Mouse (Mus musculus) liver, embryonic 13.5 days (tissue): Measurements from ENCODE around the gene Arid1b. TPM values are rescaled to one million over a fixed set of nuclear protein-coding genes. Genes with fewer than 3 reads are reported as not detected.

Source experiments
- ATAC-seq: fragments of 200-750 bp; cut with Nextera tagmentation; 2 replicates; pipeline ENCODE4 v1.8.0; 2017; ENCODE audit warnings: low read depth, mild to moderate bottlenecking, moderate number of reproducible peaks, moderate library complexity
- DNase-seq: peaks from one replicate; pipeline ENCODE4 v3.0.0; 2022
- H3K27ac ChIP-seq: fragments of 300-500 bp; sonication (generic); 2 replicates; pipeline ENCODE4 v1.5.1; 2015; ENCODE audit warnings: moderate library complexity, mild to moderate bottlenecking, inconsistent platforms
- H3K27me3 ChIP-seq: fragments of 300-500 bp; sonication (generic); 2 replicates; pipeline ENCODE4 v1.6.1; 2015; ENCODE audit warnings: mild to moderate bottlenecking, inconsistent platforms
- H3K36me3 ChIP-seq: fragments of 300-500 bp; sonication (generic); 2 replicates; pipeline ENCODE4 v1.6.1; 2015; ENCODE audit warnings: mild to moderate bottlenecking, inconsistent platforms
- H3K4me1 ChIP-seq: fragments of 300-500 bp; sonication (generic); replicated peaks from 2 replicates; pipeline ENCODE4 v1.6.1; 2015; ENCODE audit warnings: inconsistent platforms
- H3K4me2 ChIP-seq: fragments of 300-500 bp; sonication (generic); 2 replicates; pipeline ENCODE4 v1.6.1; 2015; ENCODE audit warnings: inconsistent platforms, mild to moderate bottlenecking, moderate library complexity
- H3K4me3 ChIP-seq: fragments of 300-500 bp; sonication (generic); replicated peaks from 2 replicates; pipeline ENCODE4 v1.5.1; 2015; ENCODE audit warnings: mild to moderate bottlenecking, inconsistent platforms
- H3K9ac ChIP-seq: fragments of 300-500 bp; sonication (generic); 2 replicates; pipeline ENCODE4 v1.6.1; 2015; ENCODE audit warnings: mild to moderate bottlenecking, inconsistent platforms
- H3K9me3 ChIP-seq: fragments of 300-500 bp; sonication (generic); replicated peaks from 2 replicates; pipeline ENCODE4 v1.6.1; 2016; ENCODE audit warnings: inconsistent platforms
- WGBS: fragments of 180-500 bp; shearing (Covaris S2); methylation state at CpG from one replicate; pipeline ENCODE4 v1.1.7; 2015; ENCODE audit not compliant: insufficient replicate concordance; 5-methylcytosine and 5-hydroxymethylcytosine counted together
- polyA plus RNA-seq: library from polyadenylated mRNA; unstranded; fragments of >200 nt; fragmentation: Nextera tagmentation; extraction: Ambion mirVana; gene quantifications from 2 replicates; pipeline ENCODE4 v1.2.1, GENCODE M21; 2015

Gene Arid1b
- polyA plus RNA-seq, 1 experiment from 2014 or later = 2.0 TPM

- Histone ChIP-seq H3K36me3 (peaks cover 49% of the 10 kb centered on the region), H3K4me2 (no peak overlapping the region), H3K4me3 (no peak overlapping the region), H3K27ac (no peak overlapping the region), H3K27me3 (0 out of 2 replicates have a peak, but pooled peaks cover 8% of the 10 kb centered on the region), H3K4me1 (peaks cover under 1% of the 10 kb centered on the region), H3K9me3 (no peaks in the 10 kb centered on the region), H3K9ac (no peak overlapping the region)
- ATAC-seq (no peak), DNase-seq (no peak)
- 76% methylated on average over 4 of the region's 4 CpGs for WGBS
Observed at GRCm38 (mm10) chr17:5329478-5329877, 335.3 kb downstream of the Arid1b start.

DNA sequence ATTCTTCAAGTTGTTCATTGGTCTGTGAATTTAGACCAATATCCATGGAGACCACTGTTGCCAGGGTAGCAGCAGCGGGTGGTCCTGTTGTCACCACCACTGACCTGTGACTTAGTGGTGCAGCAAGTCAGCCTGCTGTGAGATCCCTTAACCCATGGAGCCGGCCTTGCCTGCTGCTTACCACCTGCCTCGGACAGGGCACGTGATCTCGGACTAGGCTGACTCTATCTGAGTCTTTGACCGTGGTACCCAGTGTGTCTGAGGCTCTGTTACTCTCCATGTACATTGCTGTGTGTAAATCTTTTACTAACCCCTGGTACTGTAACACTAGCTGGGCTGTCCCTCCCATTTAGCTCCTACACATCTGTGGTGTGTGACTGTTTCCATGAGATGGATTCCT lies 335.9 kb downstream of the Arid1b start:
- ATAC-seq (no peak), DNase-seq (no peak)
- no peak overlapping the region for H3K4me2 ChIP-seq
- H3K36me3 ChIP-seq = peaks cover 55% of the 10 kb centered on the region
- no peaks in the 10 kb centered on the region for H3K4me1 ChIP-seq
- 0 out of 2 replicates have a peak, but pooled peaks cover 8% of the 10 kb centered on the region for H3K27me3 ChIP-seq
- WGBS = 80% methylated on average over 6 of the region's 6 CpGs
- no peak overlapping the region for H3K9ac ChIP-seq
- H3K4me3 ChIP-seq = no peak overlapping the region
- no peak overlapping the region for H3K27ac ChIP-seq
- no peaks in the 10 kb centered on the region for H3K9me3 ChIP-seq

- DNase-seq (no peak), ATAC-seq (no peak)
- WGBS = 79% methylated on average over 7 of the region's 7 CpGs
- H3K4me1 ChIP-seq = no peaks in the 10 kb centered on the region
- H3K4me3 ChIP-seq = no peak overlapping the region
- peaks cover 60% of the 10 kb centered on the region for H3K36me3 ChIP-seq
- H3K27me3 ChIP-seq = 0 out of 2 replicates have a peak, but pooled peaks cover 8% of the 10 kb centered on the region
- H3K9ac ChIP-seq = no peak overlapping the region
- no peak overlapping the region for H3K4me2 ChIP-seq
- no peaks in the 10 kb centered on the region for H3K9me3 ChIP-seq
- no peak overlapping the region for H3K27ac ChIP-seq
Observed at GRCm38 (mm10) chr17:5330644-5331043, 336.5 kb downstream of the Arid1b start.

DNA sequence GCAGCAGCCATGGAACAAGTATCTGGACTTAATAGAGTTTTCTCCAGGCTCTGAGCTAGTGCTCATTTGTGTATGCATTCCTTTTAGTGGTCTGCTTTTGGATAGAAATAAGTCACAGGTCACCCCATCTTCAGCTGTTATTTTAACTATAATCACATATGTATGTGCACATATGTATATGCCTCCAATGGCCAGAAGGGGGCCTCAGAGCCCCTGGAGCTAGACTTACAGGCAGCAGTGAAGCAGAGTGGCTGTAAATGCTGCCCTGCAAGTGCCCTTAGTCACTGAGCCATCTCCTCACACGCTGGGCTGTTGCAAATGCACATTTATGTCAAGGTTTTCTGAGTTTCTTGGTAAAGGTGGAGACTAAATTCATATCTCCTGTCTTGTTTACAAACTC lies 337.3 kb downstream of the Arid1b start:
- no peaks in the 10 kb centered on the region for H3K4me1 ChIP-seq
- H3K27me3 ChIP-seq = 0 out of 2 replicates have a peak, but pooled peaks cover 8% of the 10 kb centered on the region
- no peak overlapping the region for H3K4me3 ChIP-seq
- ATAC-seq = no peak
- no peak for DNase-seq
- H3K9ac ChIP-seq = no peak overlapping the region
- H3K27ac ChIP-seq = no peak overlapping the region
- WGBS = 71% methylated on average over 1 of the region's 1 CpGs
- peaks cover 67% of the 10 kb centered on the region for H3K36me3 ChIP-seq
- H3K9me3 ChIP-seq = no peaks in the 10 kb centered on the region
- no peak overlapping the region for H3K4me2 ChIP-seq

DNA sequence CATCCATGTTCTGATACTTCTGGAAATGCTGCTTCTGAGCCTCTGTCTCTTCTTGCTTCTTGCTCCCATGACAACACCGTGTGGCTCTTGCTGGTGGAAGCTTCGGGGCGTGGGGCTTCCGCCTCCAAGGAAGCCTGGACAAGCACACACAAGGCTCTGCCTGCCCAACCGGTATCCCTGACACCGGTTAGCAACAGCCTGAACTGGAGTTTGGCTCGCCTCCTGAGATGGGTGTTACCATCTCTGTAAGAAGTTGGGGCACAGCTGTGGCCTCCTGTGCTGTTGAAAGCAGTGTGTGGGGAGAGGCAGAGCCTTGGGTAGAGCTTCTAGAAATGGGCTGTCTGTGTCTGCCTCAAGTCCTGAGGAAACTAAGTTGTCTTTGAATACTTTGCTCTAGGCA lies 340.4 kb downstream of the Arid1b start:
- no peak for ATAC-seq
- Histone ChIP-seq H3K36me3 (peaks cover 70% of the 10 kb centered on the region), H3K27me3 (no peaks in the 10 kb centered on the region), H3K4me1 (no peaks in the 10 kb centered on the region), H3K9me3 (no peaks in the 10 kb centered on the region), H3K27ac (no peak overlapping the region), H3K4me2 (no peak overlapping the region), H3K4me3 (no peak overlapping the region), H3K9ac (no peak overlapping the region)
- 84% methylated on average over 7 of the region's 7 CpGs for whole genome bisulfite sequencing
- no peak for DNase-seq

- no peak for DNase-seq
- no peaks in the 10 kb centered on the region for H3K27me3 ChIP-seq
- no peak overlapping the region for H3K4me2 ChIP-seq
- H3K36me3 ChIP-seq = peaks cover 32% of the 10 kb centered on the region
- H3K27ac ChIP-seq = no peak overlapping the region
- WGBS = 78% methylated on average over 1 of the region's 1 CpGs
- no peak for ATAC-seq
- no peak overlapping the region for H3K4me3 ChIP-seq
- no peak overlapping the region for H3K9ac ChIP-seq
- no peaks in the 10 kb centered on the region for H3K9me3 ChIP-seq
- H3K4me1 ChIP-seq = no peaks in the 10 kb centered on the region
Observed at GRCm38 (mm10) chr17:5344426-5344825, 350.3 kb downstream of the Arid1b start.

- no peak for ATAC-seq
- no peak overlapping the region for H3K27ac ChIP-seq
- no peak overlapping the region for H3K4me2 ChIP-seq
- H3K4me1 ChIP-seq = no peaks in the 10 kb centered on the region
- H3K36me3 ChIP-seq = peaks cover 21% of the 10 kb centered on the region
- no peaks in the 10 kb centered on the region for H3K27me3 ChIP-seq
- WGBS = 80% methylated on average over 5 of the region's 5 CpGs
- DNase-seq = no peak
- no peak overlapping the region for H3K4me3 ChIP-seq
- no peak overlapping the region for H3K9ac ChIP-seq
- no peaks in the 10 kb centered on the region for H3K9me3 ChIP-seq
Observed at GRCm38 (mm10) chr17:5345810-5346209, 351.7 kb downstream of the Arid1b start.

- WGBS = 80% methylated on average over 5 of the region's 5 CpGs
- H3K27me3 ChIP-seq = no peaks in the 10 kb centered on the region
- ATAC-seq = no peak
- H3K9ac ChIP-seq = no peak overlapping the region
- H3K4me2 ChIP-seq = no peak overlapping the region
- no peaks in the 10 kb centered on the region for H3K9me3 ChIP-seq
- H3K4me3 ChIP-seq = no peak overlapping the region
- no peak for DNase-seq
- H3K27ac ChIP-seq = no peak overlapping the region
- no peaks in the 10 kb centered on the region for H3K36me3 ChIP-seq
- H3K4me1 ChIP-seq = no peaks in the 10 kb centered on the region
Observed at GRCm38 (mm10) chr17:5352901-5353300, 358.8 kb downstream of the Arid1b start.

GRCm38 (mm10) chr17:5360759-5361158 lies 366.6 kb downstream of the Arid1b start:
- Histone ChIP-seq H3K36me3 (no peaks in the 10 kb centered on the region), H3K4me2 (no peak overlapping the region), H3K9ac (no peak overlapping the region), H3K4me1 (no peaks in the 10 kb centered on the region), H3K27ac (no peak overlapping the region), H3K27me3 (no peaks in the 10 kb centered on the region), H3K9me3 (no peaks in the 10 kb centered on the region), H3K4me3 (no peak overlapping the region)
- ATAC-seq (no peak), DNase-seq (no peak)
- 44% methylated on average over 2 of the region's 2 CpGs for WGBS

- Histone ChIP-seq H3K4me2 (no peak overlapping the region), H3K4me1 (no peaks in the 10 kb centered on the region), H3K9ac (no peak overlapping the region), H3K9me3 (no peaks in the 10 kb centered on the region), H3K27me3 (no peaks in the 10 kb centered on the region), H3K4me3 (no peak overlapping the region), H3K27ac (no peak overlapping the region), H3K36me3 (no peaks in the 10 kb centered on the region)
- 67% methylated on average over 8 of the region's 8 CpGs for WGBS
- DNase-seq (no peak), ATAC-seq (no peak)
Observed at GRCm38 (mm10) chr17:5365992-5366398, 371.9 kb downstream of the Arid1b start.

- DNase-seq = no peak
- 50% methylated on average over 4 of the region's 4 CpGs for WGBS
Observed at GRCm38 (mm10) chr17:5371032-5371431, 376.9 kb downstream of the Arid1b start.

GRCm38 (mm10) chr17:5371521-5371920 lies 377.4 kb downstream of the Arid1b start:
- no peak for DNase-seq
- no peak for ATAC-seq
- H3K9me3 ChIP-seq = no peaks in the 10 kb centered on the region

More at GRCm38 (mm10) chr17:5371032-5371431, 376.9 kb downstream of the Arid1b start:
- ATAC-seq = no peak
- no peaks in the 10 kb centered on the region for H3K9me3 ChIP-seq
- H3K27ac ChIP-seq = no peak overlapping the region
- no peak overlapping the region for H3K4me2 ChIP-seq
- no peaks in the 10 kb centered on the region for H3K27me3 ChIP-seq
- no peaks in the 10 kb centered on the region for H3K36me3 ChIP-seq
- no peak overlapping the region for H3K4me3 ChIP-seq
- no peak overlapping the region for H3K9ac ChIP-seq
- H3K4me1 ChIP-seq = no peaks in the 10 kb centered on the region

More at GRCm38 (mm10) chr17:5371521-5371920, 377.4 kb downstream of the Arid1b start:
- H3K27me3 ChIP-seq = no peaks in the 10 kb centered on the region
- no peak overlapping the region for H3K9ac ChIP-seq
- H3K4me3 ChIP-seq = no peak overlapping the region
- no peaks in the 10 kb centered on the region for H3K36me3 ChIP-seq
- H3K4me2 ChIP-seq = no peak overlapping the region
- WGBS = 62% methylated on average over 7 of the region's 7 CpGs
- no peaks in the 10 kb centered on the region for H3K4me1 ChIP-seq
- H3K27ac ChIP-seq = no peak overlapping the region
